Mouse (Mus musculus) adrenal gland, postnatal 25 days (tissue): ENCODE results near the gene Fndc7. TPM values are rescaled to one million over a fixed set of nuclear protein-coding genes. Genes with fewer than 3 reads are reported as not detected.
"Not testable (repeated sequence)": the region's sequence is repeated elsewhere in the genome, so short reads cannot be mapped to it uniquely, and the experiment has no call there.

Experiments
- DNase-seq: peaks from one replicate; pipeline ENCODE4 v3.0.0; 2021; ENCODE audit warnings: mixed read lengths
- total RNA-seq: library from RNA; stranded (reverse); gene quantifications from 2 replicates; pipeline ENCODE4 v1.2.3, GENCODE M21; 2021

Fndc7 gene
- total RNA-seq, 1 experiment from 2014 or later: 0.79 TPM

- no peak for DNase-seq
These were observed 2.7 kb downstream of the Fndc7 start for GRCm38 (mm10) chr3:108886934-108887617.

GRCm38 (mm10) chr3:108885686-108886530 lies 3.9 kb downstream of the Fndc7 start:
- no peak for DNase-seq

GRCm38 (mm10) chr3:108884706-108885289 lies 5.0 kb downstream of the Fndc7 start:
- no peak for DNase-seq

- no peak for DNase-seq
These were observed 6.7 kb downstream of the Fndc7 start for GRCm38 (mm10) chr3:108883067-108883466.

- not testable (repeated sequence) for DNase-seq
These were observed 7.9 kb downstream of the Fndc7 start for GRCm38 (mm10) chr3:108881873-108882272.

- peak; percentile 37 for DNase-seq
These were observed 9.0 kb downstream of the Fndc7 start for GRCm38 (mm10) chr3:108880544-108881507.

- DNase-seq: no peak
These were observed 9.9 kb downstream of the Fndc7 start for GRCm38 (mm10) chr3:108879836-108880435.

GRCm38 (mm10) chr3:108879129-108879528 lies 10.7 kb downstream of the Fndc7 start:
- no peak for DNase-seq

- DNase-seq: peak; percentile 50
These were observed 19.2 kb downstream of the Fndc7 start for GRCm38 (mm10) chr3:108870631-108871030.

GRCm38 (mm10) chr3:108867449-108867848 lies 22.4 kb downstream of the Fndc7 start:
- no peak for DNase-seq

- no peak for DNase-seq
These were observed 24.1 kb downstream of the Fndc7 start for GRCm38 (mm10) chr3:108865676-108866075.

GRCm38 (mm10) chr3:108865129-108865528 lies 24.7 kb downstream of the Fndc7 start:
- no peak for DNase-seq

- no peak for DNase-seq
These were observed 26.7 kb downstream of the Fndc7 start for GRCm38 (mm10) chr3:108863091-108863490.

GRCm38 (mm10) chr3:108862282-108862681 lies 27.5 kb downstream of the Fndc7 start:
- DNase-seq: not testable (repeated sequence)

GRCm38 (mm10) chr3:108860786-108861185 lies 29.0 kb downstream of the Fndc7 start:
- DNase-seq: no peak

GRCm38 (mm10) chr3:108858231-108858770 lies 31.5 kb downstream of the Fndc7 start:
- peak; percentile 29 for DNase-seq

- DNase-seq: no peak
These were observed 32.1 kb downstream of the Fndc7 start for GRCm38 (mm10) chr3:108857714-108858113.

GRCm38 (mm10) chr3:108857124-108857470 lies 32.7 kb downstream of the Fndc7 start:
- no peak for DNase-seq

GRCm38 (mm10) chr3:108856386-108857123 lies 33.3 kb downstream of the Fndc7 start:
- no peak for DNase-seq

- DNase-seq: peak; percentile 79
These were observed 33.9 kb downstream of the Fndc7 start for GRCm38 (mm10) chr3:108855864-108856263.
